Mouse (Mus musculus) thymus, postnatal 14 days (tissue): ENCODE results near the gene Cacul1.

Experiments
- DNase-seq: peaks from one replicate; pipeline ENCODE4 v3.0.0; 2021

The Cacul1 gene

GRCm38 (mm10) chr19:60529302-60529701 is 51.5 kb downstream of the Cacul1 start:
- DNase-seq = no peak

GRCm38 (mm10) chr19:60528602-60529001 is 52.2 kb downstream of the Cacul1 start:
- DNase-seq = no peak

GRCm38 (mm10) chr19:60526876-60527275 is 53.9 kb downstream of the Cacul1 start:
- DNase-seq = no peak

- no peak for DNase-seq
Observed at GRCm38 (mm10) chr19:60525086-60525485, 55.7 kb downstream of the Cacul1 start.

GRCm38 (mm10) chr19:60524678-60525077 is 56.1 kb downstream of the Cacul1 start:
- DNase-seq = no peak

- no peak for DNase-seq
Observed at GRCm38 (mm10) chr19:60520131-60520530, 60.7 kb downstream of the Cacul1 start.

GRCm38 (mm10) chr19:60515064-60515463 is 65.8 kb downstream of the Cacul1 start:
- DNase-seq = no peak

- DNase-seq = no peak
Observed at GRCm38 (mm10) chr19:60513431-60513830, 67.4 kb downstream of the Cacul1 start.

- no peak for DNase-seq
Observed at GRCm38 (mm10) chr19:60500209-60500608, 80.6 kb downstream of the Cacul1 start.

- no peak for DNase-seq
Observed at GRCm38 (mm10) chr19:60497171-60497570, 83.7 kb downstream of the Cacul1 start.

- DNase-seq = no peak
Observed at GRCm38 (mm10) chr19:60495772-60496171, 85.1 kb downstream of the Cacul1 start.

GRCm38 (mm10) chr19:60489566-60489965 is 91.3 kb downstream of the Cacul1 start:
- DNase-seq = no peak

- DNase-seq = no peak
Observed at GRCm38 (mm10) chr19:60485261-60485660, 95.6 kb downstream of the Cacul1 start.

GRCm38 (mm10) chr19:60478859-60479258 is 102.0 kb downstream of the Cacul1 start:
- no peak for DNase-seq

GRCm38 (mm10) chr19:60477788-60478187 is 103.0 kb downstream of the Cacul1 start:
- no peak for DNase-seq
